Mouse (Mus musculus): ENCODE results near the gene Tes.
A peak's percentile ranks its signal among the peaks of the same experiment; 100 is the strongest.

- TF ChIP-seq CTCF (IDR thresholded peaks at IDR 0.05; ENCODE audit: control insufficient read depth, insufficient read depth, insufficient read length) (no peak), MAX (IDR thresholded peaks at IDR 0.05) (no peak), USF1 (IDR thresholded peaks at IDR 0.05; ENCODE audit: low read depth) (no peak), MYOG (IDR thresholded peaks at IDR 0.05; ENCODE audit: control insufficient read depth, extremely low read depth, insufficient read length) (no peak), CEBPB (IDR thresholded peaks at IDR 0.05; ENCODE audit: low read depth) (peak; percentile 1), MYOD1 (IDR thresholded peaks at IDR 0.05; ENCODE audit: control insufficient read depth, insufficient read length, low read depth) (no peak), FOSL1 (IDR thresholded peaks at IDR 0.05; ENCODE audit: insufficient read depth, low read length, poor library complexity, severe bottlenecking) (peak; percentile 73)
These were observed 11.8 kb upstream of the Tes start for GRCm38 (mm10) chr6:17053028-17053660.

All from C2C12 (cell line).